Mouse (Mus musculus) E14TG2a.4 (cell line): ENCODE results near the gene Tbc1d9b.

ENCODE experiments used
- CTCF ChIP-seq: conservative IDR thresholded peaks from 2 replicates; pipeline ENCODE4 v1.5.1; 2014; ENCODE audit warnings: low read length
- NANOG ChIP-seq: IDR thresholded peaks from 2 replicates; pipeline ENCODE4 v1.6.1; 2014; ENCODE audit warnings: borderline replicate concordance, low read length, mixed read lengths
- POU5F1 ChIP-seq: IDR thresholded peaks from 2 replicates; pipeline ENCODE4 v1.6.1; 2014; ENCODE audit warnings: low read length, borderline replicate concordance

- TF ChIP-seq CTCF, result peak; percentile 99
- TF ChIP-seq NANOG, result no peak
- no peak for TF ChIP-seq POU5F1
These were observed 30.5 kb downstream of the Tbc1d9b start for GRCm38 (mm10) chr11:50161578-50162304.
